Mouse (Mus musculus) right cerebral cortex, postnatal 10 days (tissue): Measurements from ENCODE around the gene Abcb8.
A peak's percentile ranks its signal among the peaks of the same experiment; 100 is the strongest.

Source experiments
- DNase-seq, 2 experiments: peaks; one replicate each; pipeline ENCODE4 v3.0.0; 2021; ENCODE audit warnings: low spot score in 2 of 2

Gene Abcb8

DNA sequence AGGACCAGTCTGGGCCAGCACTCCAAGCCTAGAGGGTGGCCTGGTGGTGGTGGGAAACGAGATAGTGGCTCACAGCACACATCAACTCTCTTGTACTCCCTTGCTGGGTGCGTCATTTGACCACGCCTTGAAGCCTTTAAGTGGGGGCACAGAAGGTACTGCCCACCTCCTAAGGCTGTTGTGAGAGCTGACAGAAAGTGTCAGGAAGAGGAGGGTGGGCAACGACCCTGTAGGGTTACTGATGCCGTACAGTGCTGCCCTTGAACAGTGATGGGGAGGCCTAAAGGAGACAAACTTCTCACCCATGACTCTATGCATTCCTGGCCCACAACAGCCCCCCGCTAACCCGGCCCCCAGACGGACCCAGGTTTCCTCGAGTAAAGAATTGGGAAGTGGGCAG is 27.0 kb upstream of the Abcb8 start:
- no peak for DNase-seq

DNA sequence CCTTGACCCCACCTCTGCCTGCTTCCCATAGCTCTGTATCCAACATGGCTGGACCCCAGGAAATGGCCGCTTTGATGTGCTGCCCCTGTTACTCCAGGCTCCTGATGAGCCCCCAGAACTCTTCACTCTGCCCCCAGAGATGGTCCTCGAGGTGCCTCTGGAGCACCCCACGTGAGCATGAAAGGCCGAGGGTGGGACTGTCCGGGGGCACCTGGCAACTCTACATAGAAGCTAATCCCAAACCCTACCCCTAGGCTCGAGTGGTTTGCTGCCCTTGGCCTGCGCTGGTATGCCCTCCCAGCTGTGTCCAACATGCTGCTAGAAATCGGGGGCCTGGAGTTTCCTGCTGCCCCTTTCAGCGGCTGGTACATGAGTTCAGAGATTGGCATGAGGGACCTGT is 23.7 kb upstream of the Abcb8 start:
- DNase-seq, result no peak

DNA sequence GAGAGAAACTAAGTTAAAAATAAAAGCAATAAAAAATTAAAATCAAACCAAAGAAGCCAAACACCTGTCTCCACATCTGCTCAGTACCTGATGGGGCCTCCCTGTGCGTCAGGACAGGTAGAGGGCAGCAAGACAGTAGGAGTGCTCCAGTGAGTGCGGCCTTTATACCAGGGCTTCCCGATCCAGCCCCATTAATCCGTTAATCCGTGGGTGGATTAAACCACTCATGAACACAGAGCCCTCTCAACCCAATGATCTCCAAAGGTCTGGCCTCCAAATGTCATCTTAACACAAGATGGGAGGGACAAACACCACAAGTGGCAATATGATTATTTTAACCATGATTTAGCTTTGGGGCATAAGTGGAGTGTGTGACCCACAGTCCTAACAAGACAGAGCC is 19.7 kb upstream of the Abcb8 start:
- DNase-seq, result no peak

DNA sequence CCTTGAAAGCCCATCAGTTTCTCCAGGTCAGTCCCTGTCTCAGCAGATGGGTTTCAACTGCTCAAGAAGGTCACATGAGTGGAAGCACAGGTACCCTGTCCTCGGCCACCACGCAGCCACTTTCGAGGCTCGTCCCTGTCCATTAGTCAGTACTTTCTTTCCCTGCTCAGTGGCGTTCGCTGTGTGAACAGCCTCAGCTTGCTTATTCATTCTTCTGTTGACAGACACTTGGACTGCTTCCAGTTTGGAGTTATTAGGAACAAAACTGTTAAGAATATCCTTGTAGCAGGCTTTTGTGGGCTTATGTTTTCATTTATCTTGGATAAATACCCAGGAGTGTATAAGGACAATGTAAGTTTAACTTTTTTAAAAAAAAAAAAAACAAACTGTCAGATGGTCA is 19.2 kb upstream of the Abcb8 start:
- DNase-seq, result no peak

DNA sequence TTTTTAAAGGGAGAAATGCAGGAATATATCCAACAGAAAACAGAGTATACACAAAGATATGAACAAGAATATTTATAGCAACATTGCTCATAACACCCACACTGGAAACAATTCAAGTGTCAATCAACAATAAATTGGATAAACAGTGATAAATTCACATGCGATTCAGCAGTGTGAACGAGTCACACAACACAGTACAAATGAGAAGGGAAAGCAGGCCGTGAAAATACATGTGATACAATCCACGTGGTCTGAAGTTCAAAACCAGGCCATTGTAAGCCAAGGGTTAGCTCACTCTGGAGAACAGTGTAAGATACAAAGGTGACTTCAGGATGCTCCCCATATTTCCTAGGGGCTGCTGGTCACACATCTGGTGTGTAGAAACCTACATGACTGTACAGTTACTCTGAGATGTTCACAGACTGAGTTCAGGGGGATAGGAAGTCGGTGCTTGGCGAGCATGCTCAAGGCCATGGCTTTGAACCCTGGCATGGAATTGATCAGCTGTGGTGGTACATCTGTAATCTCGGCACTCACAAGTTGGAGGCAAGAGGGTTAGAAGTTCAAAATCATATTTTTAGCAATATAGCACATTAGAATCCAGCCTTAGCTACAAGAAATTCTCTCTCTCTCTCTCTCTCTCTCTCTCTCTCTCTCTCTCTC is 18.7 kb upstream of the Abcb8 start:
- DNase-seq, result no peak

DNA sequence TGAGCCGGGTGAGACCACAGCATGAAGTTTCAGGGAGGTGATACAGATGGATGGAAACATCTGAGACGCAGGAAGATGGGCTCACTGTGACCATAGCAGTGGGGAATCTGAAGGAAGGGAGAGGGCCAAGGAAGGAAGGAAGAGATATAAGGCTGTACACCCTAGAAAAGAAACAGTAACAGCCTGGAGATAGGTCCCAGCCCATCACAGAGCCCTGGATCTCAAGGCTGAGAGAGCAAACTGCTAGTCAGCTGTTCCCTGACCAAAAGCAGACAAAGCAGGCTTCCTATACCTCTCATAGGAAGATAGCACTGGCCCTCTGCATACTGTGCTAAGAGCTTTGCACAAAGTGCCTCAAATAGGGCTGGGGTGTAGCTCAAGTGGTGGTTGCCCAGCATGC is 14.8 kb upstream of the Abcb8 start:
- no peak for DNase-seq

DNA sequence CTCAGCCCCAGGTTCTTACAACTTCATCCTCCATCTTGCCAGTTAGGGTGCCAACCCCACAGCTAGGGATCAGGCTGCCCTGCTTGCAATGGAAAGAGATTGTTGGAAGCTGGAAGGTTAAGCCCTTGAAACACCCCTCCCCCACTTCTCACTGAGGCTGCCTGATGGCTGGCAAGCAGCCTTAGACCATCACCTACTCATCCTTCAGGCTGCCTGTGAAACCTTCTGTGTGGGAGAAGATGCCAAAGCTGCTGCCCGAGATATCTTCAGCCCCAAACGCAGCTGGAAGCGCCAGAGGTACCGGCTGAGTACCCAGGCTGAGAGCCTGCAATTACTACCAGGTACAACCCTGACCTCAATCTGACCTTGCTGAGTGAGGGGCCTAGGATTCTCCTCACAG is 14.0 kb upstream of the Abcb8 start:
- DNase-seq, result no peak

DNA sequence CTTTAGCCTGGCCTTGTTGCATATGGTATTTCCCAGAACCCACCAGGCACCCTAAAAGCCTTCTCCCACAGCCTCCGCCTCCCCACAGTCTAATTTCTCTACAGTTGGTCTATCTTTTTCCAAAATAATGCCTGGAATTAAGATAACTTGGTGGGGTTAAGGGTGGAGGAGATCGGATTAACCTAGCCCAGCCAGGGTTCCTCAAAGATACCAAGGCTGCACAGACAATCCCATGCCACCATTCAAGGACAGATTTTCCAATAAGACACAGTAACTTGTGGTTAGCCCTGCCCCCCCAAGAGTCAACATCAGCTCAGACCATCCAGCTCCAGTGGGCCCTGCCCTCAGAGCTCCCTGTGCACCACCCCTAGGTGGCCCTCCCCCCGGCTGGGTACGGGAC is 13.0 kb upstream of the Abcb8 start:
- no peak for DNase-seq

DNA sequence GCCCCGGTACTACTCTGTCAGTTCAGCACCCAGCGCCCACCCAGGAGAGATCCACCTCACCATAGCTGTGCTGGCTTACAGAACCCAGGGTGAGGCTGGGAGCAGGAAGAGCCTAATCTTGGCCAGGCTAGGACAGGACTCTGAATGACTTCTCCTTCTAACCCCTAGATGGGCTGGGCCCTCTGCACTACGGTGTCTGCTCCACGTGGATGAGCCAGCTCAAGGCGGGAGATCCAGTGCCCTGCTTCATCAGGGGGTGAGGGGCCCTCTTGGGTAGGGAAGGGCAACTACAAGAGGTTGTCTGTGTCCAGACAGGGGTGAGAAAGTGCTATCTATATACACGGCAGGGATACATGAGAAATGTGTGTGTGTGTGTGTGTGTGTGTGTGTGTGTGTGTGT is 12.0 kb upstream of the Abcb8 start:
- no peak for DNase-seq

DNA sequence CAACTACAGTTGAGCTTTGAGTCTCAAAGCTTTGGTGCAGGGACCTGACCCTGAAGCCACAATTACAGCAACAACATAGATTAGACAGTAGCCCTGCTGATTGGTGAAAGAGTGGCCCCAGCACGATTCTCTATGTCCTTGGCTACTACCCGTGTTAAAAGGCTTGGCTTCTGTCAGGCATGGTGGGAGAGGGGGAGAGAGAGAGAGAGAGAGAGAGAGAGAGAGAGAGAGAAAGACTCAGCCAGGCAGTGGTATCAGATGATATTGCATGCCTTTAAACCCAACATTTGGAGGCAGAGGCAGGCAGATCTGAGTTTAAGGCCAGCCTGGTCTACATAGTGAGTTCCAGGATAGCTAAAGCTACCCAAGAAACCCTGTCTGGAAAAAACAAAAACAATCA is 11.5 kb upstream of the Abcb8 start:
- no peak for DNase-seq

DNA sequence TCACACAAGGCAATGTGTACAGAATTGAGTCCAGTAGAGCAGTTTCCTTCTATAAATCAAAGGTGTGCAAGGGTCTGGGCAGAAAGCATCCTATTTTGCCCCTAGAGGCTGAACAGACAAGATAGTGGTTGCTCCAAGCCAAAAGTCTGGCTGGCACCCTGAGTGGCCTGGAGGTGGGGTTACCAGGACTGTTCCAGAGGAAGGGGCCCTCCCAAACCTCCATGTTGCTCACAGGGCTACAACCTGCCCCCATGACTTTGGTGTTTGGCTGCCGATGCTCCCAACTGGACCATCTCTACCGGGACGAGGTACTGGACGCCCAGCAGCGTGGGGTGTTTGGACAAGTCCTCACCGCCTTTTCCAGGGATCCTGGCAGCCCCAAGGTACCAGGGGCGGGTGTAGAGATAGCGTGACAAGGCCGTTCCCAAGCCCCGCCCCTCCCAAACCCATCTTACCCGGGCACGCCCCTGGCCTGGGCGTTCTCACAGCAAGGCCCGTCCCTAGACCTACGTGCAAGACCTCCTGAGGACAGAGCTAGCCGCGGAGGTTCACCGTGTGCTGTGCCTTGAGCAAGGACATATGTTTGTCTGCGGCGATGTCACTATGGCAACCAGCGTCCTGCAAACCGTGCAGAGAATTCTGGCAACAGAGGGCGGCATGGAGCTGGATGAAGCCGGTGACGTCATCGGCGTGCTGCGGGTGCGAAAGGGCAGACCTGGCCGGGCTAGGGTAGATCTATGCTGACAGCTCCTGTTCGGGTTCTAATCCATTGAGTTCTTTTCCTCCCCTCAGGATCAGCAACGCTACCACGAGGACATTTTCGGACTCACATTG is 10.2 kb upstream of the Abcb8 start:
- DNase-seq, result peak; percentile 95

DNA sequence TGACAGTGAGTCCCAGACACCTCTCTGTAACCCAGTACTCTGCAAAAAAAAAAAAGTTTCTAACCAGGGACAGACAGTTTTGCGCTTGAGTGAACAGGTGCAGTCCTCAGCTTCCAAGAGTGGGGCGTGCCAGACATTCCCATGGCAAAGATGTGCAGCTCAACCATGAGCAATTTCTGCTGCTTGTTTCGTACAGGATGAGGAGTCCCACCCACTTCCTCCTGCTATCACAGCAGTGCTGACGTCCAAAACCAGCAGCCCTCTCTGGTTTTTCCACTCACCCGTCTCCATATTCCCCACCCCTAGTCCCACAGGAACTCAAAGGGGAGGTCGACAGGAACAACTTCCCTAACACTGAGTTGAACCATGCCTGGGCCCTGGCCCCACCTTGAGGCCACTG is 9.1 kb upstream of the Abcb8 start:
- DNase-seq, result peak in 1 of 2 experiments; percentile 62

DNA sequence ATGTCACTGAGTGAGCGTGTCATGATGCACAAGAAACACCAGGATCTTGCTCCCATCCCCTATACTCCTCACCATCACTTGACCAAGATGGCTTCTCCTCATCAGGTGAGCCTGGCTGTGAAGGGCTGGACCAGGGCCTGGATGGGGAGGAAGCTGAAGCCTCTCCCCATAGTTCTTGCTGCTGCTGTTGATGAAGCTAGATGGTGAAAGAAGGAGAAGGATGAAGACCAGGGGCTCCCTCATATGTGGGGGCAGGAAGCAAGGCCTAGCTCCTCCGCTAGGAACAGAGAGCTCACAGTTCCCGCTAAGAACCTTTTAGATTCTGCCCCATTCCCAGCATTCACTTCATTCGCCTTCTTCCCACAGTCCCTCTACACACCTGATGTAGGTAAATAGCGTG is 8.1 kb upstream of the Abcb8 start:
- no peak for DNase-seq

DNA sequence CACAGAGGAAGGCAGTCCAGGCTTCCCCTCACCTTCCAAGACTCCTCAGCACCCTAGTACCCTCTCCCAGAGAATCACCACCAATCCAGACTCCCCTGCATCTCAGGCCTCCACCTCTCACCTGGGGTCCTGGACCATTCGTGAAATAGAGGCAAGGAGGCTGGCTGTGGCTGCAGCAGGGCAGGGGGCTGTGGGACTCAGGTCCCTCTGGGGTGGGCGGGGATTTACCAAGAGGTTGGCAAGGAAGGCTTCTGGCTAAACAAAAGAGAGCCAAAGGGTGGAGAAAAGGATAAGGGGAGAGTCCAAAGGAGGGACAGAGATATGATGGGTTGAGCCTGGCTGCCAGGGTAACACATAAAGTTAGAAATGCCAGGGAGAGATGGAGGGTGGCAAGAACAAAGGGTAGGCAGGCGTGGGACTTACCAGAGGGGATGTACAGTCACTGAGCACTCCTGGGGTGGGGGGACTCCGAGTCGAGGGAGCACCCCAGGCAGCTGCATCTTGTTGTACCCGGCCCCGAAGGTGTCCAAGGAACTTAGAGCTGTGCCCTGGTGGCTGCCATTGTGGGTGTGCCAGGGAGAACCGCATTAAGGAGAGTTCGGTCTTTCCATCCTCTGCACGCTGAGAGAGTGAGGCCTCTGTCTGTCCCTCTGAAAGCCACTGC is 7.4 kb upstream of the Abcb8 start:
- DNase-seq, result no peak

DNA sequence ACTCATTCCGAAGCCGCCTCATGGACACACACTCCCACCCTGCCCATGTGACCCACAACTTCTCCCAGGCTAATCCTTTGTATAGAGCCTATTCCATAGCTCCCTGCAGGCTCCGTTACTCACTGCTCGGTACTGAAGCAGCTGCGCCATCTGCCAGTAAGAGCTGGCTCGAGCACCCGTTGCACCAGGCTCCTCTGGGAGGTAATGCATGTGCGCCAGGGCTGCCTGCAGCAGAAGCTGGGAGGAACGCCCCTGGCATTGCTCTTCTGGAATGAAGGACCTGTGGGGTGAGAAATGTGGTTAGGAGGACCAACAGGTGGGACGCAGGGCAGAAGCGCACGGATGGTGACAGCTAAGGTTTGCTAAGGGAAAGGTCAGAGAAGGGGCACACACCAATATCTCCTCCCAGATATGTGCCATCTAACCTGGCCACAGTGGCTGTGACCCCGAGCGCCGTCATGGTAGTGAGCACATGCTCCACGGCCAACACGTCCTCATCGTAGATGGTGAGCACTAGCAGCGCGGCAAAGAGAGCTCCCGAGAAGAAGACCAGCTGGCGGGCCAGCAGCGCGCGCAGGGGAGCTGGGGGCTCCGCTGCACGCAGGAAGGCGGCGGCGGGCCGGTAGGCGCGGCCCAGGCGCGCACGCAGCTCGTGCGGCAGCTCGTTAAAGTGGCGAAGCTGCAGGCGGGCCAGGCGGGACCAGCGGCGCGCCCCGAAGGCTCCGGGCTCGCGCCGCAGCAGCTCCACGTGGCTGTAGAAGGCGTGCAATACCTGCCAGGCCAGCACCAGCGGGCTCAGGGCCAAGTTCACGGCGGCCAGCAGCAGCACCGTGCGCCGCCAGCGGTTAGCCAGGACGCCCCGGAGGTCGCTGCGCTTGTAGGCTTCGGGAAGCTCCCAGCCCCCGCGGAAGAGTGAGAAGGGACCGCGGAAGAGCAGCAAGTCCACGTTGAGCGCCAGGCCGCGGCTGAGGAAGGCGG is 5.9 kb upstream of the Abcb8 start:
- DNase-seq, result peak; percentile 84 to 88

DNA sequence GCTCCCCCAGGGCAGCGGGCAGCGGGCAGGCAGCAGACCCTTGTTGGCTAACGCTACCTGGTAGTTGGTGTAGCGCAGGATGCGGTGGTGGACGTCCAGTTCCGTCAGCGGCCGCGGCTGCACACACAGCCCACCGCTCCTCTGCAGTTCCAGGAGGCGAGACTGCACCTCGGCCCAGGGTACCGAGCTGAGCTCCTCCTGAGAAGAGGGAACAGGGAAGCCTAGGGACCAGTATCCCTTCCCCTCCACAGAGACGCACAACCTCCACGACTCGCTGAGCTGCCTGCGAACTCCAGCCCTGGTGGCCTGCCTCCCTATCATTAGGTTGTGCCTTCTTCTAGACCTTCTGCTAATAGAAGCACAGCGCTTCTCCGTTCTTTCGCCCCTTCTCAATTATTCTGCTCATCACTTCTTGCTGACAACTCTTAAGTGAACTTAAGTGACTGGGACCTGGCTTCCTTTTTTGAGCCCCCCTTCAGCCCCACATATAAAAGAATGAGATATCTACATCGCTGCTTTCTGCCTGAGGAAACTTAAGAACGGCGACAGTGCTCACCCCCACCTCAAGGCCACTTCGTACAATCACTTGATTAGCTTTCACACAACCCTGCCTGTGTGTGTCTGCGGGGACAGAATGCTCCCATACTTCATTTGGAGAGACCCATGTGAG is 5.1 kb upstream of the Abcb8 start:
- DNase-seq, result no peak

DNA sequence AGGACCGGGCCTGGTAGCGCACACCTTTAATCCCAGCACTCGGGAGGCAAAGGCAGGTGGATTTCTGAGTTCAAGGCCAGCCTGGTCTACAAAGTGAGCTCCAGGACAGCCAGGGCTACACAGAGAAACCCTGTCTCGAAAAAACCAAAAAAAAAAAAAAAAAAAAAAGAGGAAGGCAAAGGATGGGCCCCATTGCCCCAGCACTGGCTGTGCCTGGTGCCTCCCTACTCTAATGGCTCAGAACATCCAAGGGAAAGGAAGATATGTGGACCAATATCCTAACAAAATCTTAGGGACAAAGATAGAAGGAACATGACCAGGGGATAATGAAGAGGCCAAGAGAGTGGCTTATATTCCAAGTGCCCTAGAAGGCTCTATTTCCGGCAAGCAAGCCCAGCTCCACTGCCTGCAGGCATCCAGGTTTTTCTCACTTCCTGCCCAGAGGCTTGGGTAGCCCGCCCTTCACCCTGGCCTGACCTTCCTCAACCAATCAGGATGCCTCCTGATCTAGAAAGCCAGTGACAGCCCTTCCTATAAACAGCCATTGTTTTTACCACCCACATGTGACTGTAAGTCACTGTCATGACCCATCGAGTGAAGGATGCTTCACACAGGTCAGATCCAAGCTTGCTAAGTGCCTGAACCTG is 4.3 kb upstream of the Abcb8 start:
- no peak for DNase-seq

DNA sequence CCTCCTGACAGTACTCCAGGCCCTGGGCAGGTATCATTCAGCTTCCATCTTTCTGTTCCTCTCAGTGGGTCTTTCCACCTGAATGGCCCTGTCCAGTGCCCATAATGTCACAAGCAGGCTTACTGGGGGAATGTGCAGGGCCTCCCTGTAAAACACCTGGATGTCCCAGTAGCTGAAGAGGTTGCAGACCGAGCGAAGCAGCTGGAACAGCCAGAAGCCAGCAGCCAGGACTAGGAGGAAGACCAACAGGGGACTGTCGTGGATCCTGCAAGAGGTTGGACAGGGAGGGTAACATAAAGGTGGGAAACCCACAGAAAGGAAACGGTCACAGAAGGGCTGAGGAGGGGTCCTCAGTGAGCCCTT is 3.8 kb upstream of the Abcb8 start:
- no peak for DNase-seq

DNA sequence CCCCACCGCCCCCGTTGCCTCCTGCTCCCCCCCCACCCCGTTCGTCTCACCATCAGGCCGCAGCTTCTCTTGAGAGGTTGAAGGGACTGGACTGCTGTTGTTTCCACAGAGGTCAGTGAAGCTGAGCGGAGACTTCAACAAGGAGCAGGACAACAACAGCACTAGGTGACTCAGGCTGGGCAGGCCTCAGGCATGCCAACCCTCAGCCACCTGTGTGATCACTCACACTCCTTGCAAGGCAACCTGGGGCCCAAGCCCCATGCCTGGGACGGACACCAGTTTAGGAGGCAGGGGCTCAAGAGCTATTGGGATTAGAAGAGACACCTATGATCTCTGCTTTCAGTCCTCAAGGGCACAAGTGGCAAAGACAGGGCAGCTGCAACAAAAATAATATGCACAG is 1.6 kb upstream of the Abcb8 start, which contains the start of gene Atg9b:
TSS of gene Atg9b (minus strand) at position 280 of the 400 bp plus-strand sequence.
- DNase-seq, result no peak

DNA sequence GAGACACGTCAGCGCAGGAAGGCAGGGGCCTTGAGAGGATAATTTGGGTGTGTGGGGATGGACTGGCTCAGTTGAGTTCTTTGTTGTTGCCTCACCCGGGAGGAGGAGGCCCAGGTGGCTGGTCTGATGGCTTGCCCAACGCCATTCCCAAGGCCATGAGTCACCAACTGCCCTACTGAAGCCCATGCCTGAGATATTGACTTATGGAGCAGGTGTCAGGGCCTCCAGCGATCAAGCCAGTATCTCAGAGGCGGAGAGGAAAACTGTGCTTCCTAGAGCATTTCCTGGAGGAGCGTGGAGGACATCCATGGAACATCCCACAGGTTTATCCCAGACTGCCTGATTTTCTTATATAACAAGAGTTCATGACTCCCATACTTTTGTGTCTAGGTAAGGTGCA is 739 bp upstream of the Abcb8 start:
- no peak for DNase-seq
